Mouse (Mus musculus): ENCODE results near the gene Sar1a.

- TF ChIP-seq CHD2 (IDR thresholded peaks at IDR 0.05; ENCODE audit: low read depth, low read length) = no peak
- no peak for TF ChIP-seq HCFC1 (IDR thresholded peaks at IDR 0.05; ENCODE audit: borderline replicate concordance, insufficient read depth, low read length)
- TF ChIP-seq ZNF384 (IDR thresholded peaks at IDR 0.05; ENCODE audit: low read depth, low read length) = no peak
These were observed 13.5 kb downstream of the Sar1a start for GRCm38 (mm10) chr10:61693563-61693962.
